Mouse (Mus musculus): Measurements from ENCODE around the gene 1700016K19Rik.
A peak's percentile ranks its signal among the peaks of the same experiment; 100 is the strongest.

1700016K19Rik gene

DNA sequence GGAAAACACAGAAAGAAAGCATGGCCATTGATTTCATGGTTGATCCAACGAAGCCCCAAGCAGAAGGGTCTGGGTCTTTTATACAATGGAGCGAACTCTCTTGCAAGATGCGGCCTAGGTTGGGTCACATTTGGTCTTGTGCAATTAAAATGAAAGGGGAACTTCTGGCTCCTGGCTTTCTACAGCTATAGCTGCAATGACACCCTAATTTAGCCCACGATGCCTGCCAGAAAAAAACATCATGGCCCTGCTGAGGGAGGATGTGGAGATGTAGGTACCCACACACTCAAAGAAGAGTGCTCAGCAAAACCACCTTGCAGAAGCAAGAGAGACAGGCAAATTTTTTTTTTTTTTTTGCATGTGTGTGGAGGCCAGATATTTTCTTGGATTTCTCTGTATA is 34.1 kb downstream of the 1700016K19Rik start:
- no peak for DNase-seq (ENCODE audit: low spot score)

DNA sequence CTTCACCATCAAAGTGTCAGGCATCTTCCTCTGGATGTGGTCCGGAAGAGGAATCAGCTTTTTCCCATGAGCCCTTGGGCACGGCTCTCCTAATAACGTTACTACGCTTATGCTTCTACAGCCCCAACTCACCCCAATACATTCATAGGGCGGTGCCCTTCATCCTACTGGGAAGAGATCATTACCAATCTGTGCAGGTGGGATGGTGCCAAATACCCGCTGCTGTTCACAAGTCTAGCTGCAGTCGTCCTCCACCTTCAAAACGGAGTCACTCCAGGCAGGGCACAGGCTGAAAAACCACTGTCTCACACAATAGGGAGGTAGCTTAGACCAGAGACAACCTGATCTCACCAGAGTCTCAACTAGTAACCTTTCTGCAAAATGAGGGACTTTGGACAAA is 35.5 kb downstream of the 1700016K19Rik start:
- no peak for DNase-seq (ENCODE audit: low spot score)

DNA sequence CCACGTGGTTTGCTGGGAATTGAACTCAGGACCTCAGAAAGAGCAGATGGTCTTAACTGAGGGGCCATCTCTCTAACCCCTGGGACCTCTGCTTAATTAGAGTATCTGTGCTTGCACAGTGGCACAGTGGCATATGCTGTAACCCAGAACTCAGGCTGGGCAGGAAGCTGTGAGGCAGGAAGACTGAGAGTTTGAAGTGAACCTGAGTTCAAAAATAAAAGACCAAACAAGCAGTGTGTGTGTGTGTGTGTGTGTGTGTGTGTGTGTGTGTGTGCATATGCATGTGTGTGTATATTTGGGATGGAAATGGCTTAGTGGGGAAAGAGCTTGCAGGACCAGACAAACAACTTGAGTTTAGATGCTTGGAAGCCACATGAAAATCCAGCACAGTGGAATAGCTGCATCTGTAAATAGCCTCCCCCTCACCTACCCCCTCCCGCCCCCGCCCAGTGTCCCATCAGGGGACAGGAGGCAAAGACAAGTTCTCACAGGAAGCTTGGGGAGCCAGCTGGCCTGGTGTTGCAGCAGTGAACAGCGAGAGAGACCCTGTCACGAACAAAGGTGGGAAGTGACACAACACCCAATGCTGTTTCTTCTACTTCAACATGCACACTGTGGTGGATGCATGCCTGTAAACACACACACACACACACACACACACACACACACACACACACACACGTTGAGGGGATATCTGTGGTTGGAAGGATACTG is 38.0 kb downstream of the 1700016K19Rik start:
- DNase-seq (ENCODE audit: low spot score): no peak

DNA sequence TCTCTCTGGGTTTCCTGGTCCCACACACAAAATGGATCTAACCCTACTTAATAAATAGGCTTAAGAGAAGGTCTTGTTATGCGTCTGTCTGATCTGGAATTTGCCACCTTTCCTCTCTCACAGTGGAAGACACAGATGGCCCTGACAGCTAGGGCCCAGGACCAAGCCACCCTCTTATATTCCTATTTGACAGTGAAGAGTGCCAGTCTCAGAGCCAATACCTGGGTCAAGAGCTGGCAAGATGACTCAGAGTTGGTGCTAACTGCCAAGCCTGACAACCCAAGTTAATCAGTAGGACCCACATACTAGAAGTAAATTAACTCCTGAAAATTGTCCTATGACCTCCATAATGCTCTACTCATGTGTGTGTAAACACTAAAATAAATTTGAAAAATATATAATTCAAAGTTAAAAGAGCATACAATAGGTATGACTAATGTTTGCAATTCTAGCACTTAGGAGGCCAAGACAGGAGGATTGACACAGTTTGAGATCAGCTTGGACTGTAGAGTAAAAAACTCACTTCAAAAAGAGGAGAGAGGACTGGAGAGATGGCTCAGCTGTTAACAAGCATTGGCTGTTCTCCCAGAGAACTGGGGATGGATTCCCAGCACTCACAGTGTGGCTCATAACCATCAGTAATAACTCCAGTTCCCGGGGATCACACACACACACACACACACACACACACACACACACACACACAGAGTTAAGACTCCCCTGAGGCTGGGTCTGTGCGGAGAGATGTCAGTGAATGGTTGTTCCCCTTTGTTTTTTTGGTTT is 39.8 kb downstream of the 1700016K19Rik start:
- no peak for DNase-seq (ENCODE audit: low spot score)

DNA sequence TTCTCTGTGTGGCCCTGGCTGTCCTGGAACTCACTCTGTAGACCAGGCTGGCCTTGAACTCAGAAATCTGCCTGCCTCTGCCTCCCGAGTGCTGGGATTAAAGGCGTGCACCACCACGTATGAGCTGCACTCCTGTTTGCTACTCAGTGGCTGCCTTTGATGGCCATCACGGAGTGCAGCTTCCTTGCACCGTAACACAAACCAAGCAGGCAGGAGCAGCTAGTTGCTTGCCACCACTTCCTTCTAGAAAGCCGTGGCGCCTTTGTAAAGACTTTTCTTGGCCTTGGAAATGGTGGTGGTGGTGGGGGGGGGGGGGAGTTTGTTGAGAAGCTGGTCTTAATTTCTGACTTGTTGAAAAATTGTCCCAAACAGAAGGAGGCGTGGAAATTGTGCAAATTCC is 40.4 kb downstream of the 1700016K19Rik start:
- no peak for DNase-seq (ENCODE audit: low spot score)

DNA sequence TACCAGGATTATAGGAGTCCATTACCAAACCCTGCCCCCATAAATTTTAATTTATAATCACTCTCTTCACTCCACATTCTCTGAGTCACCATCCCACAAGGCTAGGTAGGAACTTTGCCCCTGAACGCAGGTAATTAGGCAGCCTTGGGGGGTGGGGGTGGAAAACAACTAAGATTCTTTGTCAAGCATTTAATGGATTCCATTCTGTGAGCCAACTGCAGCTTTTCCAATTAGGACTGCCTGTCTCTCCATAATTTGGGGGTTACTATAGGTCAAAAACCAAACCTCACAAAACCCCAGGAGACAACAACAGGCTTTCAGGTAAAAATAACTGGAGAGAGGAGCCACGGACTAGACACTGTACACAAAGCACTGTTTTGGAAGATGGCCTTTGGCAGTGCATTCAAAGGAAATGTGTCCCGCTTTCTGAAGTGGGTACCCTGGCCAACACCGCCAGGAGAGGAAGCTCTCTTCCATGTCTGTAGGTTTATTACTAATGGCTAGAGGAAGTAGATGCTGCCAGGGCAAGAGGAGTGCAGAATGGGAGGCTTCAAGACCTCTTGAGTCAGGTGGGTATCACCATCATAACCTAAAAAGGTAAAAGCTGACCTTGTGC is 41.2 kb downstream of the 1700016K19Rik start:
- DNase-seq (ENCODE audit: low spot score): no peak

DNA sequence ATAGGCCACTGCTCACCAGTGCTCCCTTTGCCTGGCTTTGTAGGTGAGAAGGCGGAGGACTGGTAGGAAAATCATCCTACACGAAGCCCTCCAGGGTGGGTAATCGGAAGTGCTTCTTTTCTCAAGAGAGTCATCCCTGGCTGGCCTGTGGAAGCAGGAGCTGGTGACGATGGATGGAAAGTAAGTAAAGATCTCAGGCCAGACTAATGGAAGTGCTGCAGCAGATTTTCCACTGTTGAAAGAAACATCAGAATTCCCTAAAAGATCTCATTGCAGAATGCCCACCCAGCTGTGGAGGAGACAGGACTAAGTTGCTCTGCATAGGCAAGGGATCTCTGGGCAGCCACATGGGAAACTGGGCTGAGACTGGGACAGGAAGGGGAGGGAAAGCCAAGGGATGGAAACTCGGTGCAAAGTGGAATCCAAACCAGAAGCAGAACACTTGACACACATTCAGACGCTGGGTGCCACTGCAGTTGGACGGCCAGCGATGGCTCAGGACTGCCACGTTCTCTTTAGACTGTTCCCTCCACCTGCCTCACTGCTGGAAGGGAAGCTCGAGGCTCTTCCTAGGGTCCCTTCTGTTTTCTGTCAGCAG is 42.4 kb downstream of the 1700016K19Rik start:
- no peak for DNase-seq (ENCODE audit: low spot score)

DNA sequence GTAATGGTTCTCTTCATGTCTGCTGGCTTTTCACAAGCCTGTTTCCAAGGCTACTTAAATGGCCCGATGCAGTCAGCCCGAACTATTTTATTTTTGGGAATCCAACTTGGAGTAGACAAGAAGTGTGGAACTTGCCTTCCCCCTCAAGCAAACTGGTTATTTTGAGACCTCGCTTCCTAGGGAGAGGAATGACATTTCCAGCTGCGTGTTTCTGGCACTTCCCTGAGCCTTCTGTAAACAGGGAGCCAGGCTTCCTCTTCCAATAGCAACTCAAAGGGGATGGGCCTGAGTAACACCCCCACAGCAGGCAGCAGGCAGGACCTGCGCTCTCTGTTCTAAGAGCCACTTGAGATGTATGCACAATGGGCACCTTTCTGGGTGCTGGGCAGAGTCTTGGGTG is 43.2 kb downstream of the 1700016K19Rik start:
- peak; percentile 57 for DNase-seq (ENCODE audit: low spot score)

DNA sequence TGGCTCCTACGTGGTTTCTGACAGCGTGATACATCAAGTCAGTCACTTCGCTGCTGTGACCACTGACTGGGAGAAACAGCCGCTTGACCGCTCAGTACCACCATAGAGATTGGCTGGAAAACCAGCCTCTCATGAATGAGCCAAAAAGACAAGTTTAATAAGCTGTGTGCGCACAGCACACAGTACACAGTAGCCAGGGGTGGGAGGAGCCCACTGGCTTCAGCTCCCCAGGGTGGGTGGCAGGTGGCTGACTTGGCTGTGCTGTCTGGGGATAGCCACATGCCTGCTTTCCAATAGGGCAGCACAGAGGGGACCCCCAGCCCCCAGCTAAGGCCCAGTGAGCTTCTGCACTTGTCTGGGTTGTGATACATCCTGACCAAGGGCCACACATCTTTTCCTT is 44.8 kb downstream of the 1700016K19Rik start:
- no peak for DNase-seq (ENCODE audit: low spot score)

DNA sequence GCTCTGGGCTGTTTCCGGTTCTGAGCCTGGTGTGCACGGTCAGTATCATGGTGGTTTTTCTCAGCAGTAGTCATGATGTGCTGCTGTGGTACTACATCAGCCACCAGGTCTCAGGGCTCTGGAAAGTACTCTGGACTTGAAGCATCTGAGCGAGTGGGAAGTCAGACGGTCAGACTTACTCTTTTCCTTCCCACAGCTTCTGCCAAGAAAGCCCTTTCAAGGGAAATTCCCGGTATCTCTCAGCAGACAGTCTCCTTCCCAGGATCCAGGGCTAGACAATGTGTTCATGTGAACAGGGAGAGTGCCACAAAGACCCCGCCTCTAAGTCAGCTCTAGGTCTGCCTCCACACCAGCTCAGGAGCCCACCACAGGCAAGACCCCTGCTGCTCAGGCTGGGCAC is 45.7 kb downstream of the 1700016K19Rik start:
- no peak for DNase-seq (ENCODE audit: low spot score)

DNA sequence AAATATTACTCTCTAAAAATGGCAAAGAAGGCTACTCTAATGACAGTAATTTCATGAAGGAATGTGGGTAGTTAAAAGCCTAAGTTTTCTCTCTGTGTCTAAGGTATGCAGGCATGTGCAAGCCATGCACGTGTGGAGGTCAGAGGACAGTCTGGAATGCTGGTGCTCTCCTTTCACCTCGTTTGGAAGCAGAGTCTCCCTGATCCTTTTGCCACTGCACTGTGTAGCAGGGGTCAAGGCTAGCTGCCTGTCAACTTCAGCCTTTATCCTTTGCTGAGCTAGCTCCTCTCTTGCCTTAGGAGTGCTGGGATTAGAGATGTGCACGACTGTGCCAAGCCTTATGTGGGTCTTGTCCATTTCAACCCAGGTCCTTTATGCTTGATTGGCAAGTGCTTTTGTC is 50.8 kb downstream of the 1700016K19Rik start:
- no peak for DNase-seq (ENCODE audit: low spot score)

DNA sequence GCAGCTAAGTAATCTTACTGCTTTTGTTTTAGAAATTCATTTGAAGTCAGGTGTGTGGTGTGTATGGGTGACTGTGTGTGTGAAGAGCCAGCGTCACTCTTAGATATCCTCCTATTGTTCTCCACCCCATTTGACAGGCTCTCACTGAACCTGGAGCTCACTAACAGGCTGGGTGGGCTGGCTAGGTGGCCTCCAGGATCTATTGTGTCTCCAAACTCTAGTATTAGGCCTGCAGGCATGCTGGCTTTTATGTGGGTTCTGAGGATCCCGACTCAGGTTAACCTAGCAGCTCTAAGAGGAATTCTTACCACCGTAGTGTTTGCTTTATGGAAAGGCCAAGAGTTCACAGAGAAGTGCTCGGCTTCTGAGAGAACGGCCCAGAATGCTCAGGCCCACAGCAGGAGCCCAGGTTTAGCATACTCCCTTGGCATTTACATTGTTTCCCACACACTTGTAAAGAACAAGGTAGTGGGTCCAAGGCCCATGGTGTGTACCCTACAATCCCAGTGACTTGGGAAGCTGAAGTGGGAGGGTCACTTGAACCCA is 51.3 kb downstream of the 1700016K19Rik start:
- no peak for DNase-seq (ENCODE audit: low spot score)

DNA sequence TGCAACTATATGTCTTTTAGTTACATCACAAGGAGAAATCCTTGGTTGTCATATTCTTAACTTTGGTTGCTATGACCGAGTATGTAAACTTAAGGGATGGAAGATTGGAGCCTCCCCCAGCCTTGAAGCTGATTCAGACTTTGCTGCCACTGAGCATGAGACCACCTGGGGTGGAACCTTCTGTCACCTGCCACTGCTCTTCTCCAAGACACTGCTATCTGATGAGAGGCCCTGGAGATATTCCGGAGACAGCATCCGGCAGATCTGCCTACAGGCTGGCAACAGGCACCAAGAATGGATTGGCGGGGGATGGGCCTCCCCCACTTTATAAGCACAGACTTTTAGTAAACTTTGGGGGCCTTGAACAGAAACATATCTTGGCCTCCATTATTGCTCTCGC is 52.8 kb downstream of the 1700016K19Rik start:
- no peak for DNase-seq (ENCODE audit: low spot score)
